Mouse (Mus musculus) forebrain, embryonic 11.5 days (tissue): Measurements from ENCODE around the gene Zfp354b. TPM values are rescaled to one million over a fixed set of nuclear protein-coding genes. Genes with fewer than 3 reads are reported as not detected.

Source experiments
- ATAC-seq: fragments of 200-750 bp; cut with Nextera tagmentation; replicated peaks from 2 replicates; pipeline ENCODE4 v1.8.0; 2017; ENCODE audit warnings: moderate TSS enrichment; ENCODE audit not compliant: low FRiP score
- DNase-seq: peaks from one replicate; pipeline ENCODE4 v3.0.0-alpha.2; 2017; ENCODE audit warnings: low spot score
- H3K27ac ChIP-seq: fragments of 300-500 bp; sonication (generic); 2 replicates; pipeline ENCODE4 v1.5.1; 2014; ENCODE audit warnings: low read depth, low read length
- H3K27me3 ChIP-seq: fragments of 300-500 bp; sonication (generic); 2 replicates; pipeline ENCODE4 v1.6.1; 2014; ENCODE audit warnings: mild to moderate bottlenecking, low read length, mixed read lengths; ENCODE audit not compliant: control insufficient read depth, insufficient read depth
- H3K36me3 ChIP-seq: fragments of 300-500 bp; sonication (generic); 2 replicates; pipeline ENCODE4 v1.6.1; 2014; ENCODE audit warnings: mild to moderate bottlenecking, low read length, moderate library complexity, mixed read lengths; ENCODE audit not compliant: control insufficient read depth, insufficient read depth
- H3K4me1 ChIP-seq: fragments of 300-500 bp; sonication (generic); replicated peaks from 2 replicates; pipeline ENCODE4 v1.6.1; 2014; ENCODE audit warnings: low read length, mixed read lengths; ENCODE audit not compliant: control insufficient read depth, insufficient read depth
- H3K4me2 ChIP-seq: fragments of 300-500 bp; sonication (generic); 2 replicates; pipeline ENCODE4 v1.6.1; 2014; ENCODE audit warnings: low read depth, mild to moderate bottlenecking, low read length, moderate library complexity, mixed read lengths; ENCODE audit not compliant: severe bottlenecking
- H3K4me3 ChIP-seq: fragments of 300-500 bp; sonication (generic); 2 replicates; pipeline ENCODE4 v1.5.1; 2014; ENCODE audit warnings: low read depth, low read length
- H3K9ac ChIP-seq: fragments of 300-500 bp; sonication (generic); 2 replicates; pipeline ENCODE4 v1.6.1; 2014; ENCODE audit warnings: low read length
- H3K9me3 ChIP-seq: fragments of 300-500 bp; sonication (generic); 2 replicates; pipeline ENCODE4 v1.6.1; 2016; ENCODE audit warnings: low read length, mixed read lengths; ENCODE audit not compliant: control insufficient read depth
- whole genome bisulfite sequencing: fragments of 180-500 bp; shearing (Covaris S2); extraction: QIAGEN DNeasy Blood & Tissue Kit; methylation state at CpG from one replicate; pipeline ENCODE4 v1.1.7; 2014; 5-methylcytosine and 5-hydroxymethylcytosine counted together
- polyA plus RNA-seq: library from polyadenylated mRNA; unstranded; fragments of >200 nt; fragmentation: Nextera tagmentation; extraction: Ambion mirVana; gene quantifications from 2 replicates; pipeline ENCODE4 v1.2.1, GENCODE M21; 2014

Zfp354b gene
- 1.0 and 1.9 TPM in 2 replicates for polyA plus RNA-seq

DNA sequence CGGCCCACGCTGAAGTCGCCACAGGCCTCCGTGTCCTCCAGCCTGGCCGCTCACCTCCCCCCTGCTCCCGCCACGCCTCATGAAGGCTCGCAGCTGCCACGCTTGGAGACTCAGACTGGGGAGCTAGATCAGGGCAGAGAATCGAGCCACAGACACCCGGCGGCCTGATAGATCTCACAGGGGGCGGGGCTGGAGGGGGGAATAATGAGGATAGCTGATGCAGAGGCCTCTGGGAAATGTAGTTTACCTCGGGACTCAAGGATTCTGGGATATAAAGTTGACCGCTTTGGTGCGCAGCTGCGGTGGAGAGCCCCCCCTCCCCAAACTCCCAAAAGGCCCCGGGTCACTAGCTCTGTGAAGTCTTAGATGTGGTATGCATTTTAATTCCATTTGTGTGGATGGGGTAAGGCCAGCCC lies at the start of gene Zfp354b:
Gene Zfp354b, minus strand, starts transcription at position 183 of the 416 bp plus-strand sequence.
- H3K27ac ChIP-seq, result no peak within 1 kb of the TSS; the same call in 1 of the 2 replicates
- H3K36me3 ChIP-seq, result no peaks in the 10 kb centered on the region
- peaks cover 5% of the 10 kb centered on the region; the same call in 1 of the 2 replicates for H3K27me3 ChIP-seq
- H3K4me2 ChIP-seq, result peak within 1 kb of the TSS; percentile 93
- H3K9me3 ChIP-seq, result no peaks in the 10 kb centered on the region
- H3K4me1 ChIP-seq, result peaks cover 5% of the 10 kb centered on the region
- peak within 1 kb of the TSS; percentile 57 for H3K4me3 ChIP-seq
- under 1% methylated on average over 18 of the region's 18 CpGs for WGBS
- DNase-seq, result peak; percentile 93
- peak; percentile 97 for ATAC-seq
- H3K9ac ChIP-seq, result peak within 1 kb of the TSS; percentile 64

DNA sequence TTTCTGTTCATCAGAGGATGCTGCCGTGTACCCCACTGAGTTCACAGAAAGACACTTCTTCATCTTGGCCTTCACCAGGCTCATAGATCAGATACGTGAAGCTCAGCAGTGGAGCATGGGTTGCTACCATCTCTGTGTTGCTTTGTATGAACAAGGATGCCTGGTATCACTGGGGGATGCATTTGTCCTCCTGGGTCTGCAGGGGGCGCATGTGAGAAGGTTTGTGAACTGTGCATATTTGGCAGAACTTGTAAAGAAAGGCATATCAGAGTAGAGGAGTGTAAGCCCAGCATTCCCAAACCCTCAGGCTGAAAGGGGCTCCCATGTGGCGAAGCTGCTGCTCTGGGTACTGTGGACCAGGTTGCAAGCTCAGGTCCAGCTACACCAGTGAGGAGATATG lies 45.8 kb upstream of the Zfp354b start:
- H3K4me1 ChIP-seq, result no peaks in the 10 kb centered on the region
- no peaks in the 10 kb centered on the region for H3K27me3 ChIP-seq
- no peak overlapping the region for H3K4me3 ChIP-seq
- H3K9ac ChIP-seq, result no peak overlapping the region
- 77% methylated on average over 4 of the region's 4 CpGs for WGBS
- no peak overlapping the region for H3K27ac ChIP-seq
- ATAC-seq (no peak), DNase-seq (no peak)
- H3K9me3 ChIP-seq, result no peaks in the 10 kb centered on the region
- no peak overlapping the region for H3K4me2 ChIP-seq
- no peaks in the 10 kb centered on the region for H3K36me3 ChIP-seq

DNA sequence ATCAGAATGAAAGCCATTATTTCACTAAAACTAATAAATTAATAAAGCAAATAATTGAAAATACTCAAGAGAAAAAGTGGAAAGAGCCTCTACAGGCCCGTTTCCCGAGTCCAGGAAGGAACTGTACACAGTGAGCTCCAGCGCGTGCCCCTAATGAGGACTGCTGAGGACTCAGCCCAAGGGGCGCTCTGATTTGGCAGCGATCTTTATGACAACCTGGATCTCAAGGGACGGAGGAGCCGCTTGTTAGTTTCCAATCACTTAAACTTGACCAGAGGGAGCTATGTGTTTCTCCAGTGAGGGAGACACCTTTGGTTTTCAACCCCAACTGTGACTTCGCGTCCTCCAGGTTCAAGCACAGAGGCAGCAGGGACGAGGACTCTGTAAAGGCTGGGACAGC lies 34.8 kb upstream of the Zfp354b start, which contains the start of gene Olfr1378:
Gene Olfr1378, plus strand, starts transcription at position 301 of the 400 bp plus-strand sequence.
- no peak for ATAC-seq

DNA sequence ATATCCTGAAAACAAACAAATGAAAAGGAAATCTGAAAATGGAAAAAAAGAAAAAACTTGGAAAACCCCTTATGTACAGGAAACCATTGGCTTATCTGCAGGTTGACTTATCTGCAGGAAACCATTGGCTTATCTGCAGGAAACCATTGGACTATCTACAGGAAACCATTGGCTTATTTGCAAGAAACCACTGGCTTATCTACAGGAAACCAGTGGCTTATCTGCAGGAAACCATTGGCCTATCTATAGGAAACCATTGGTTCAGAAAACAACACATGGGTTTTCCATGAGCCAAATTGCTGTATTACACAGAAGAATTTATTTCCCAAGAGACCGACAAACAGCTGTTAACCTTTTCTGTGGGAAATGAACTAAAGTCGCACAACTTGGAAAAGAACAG lies 33.5 kb upstream of the Zfp354b start:
- Histone ChIP-seq H3K27me3 (no peaks in the 10 kb centered on the region), H3K9me3 (no peaks in the 10 kb centered on the region), H3K27ac (no peak overlapping the region), H3K36me3 (no peaks in the 10 kb centered on the region), H3K4me1 (no peaks in the 10 kb centered on the region), H3K9ac (no peak overlapping the region), H3K4me3 (no peak overlapping the region), H3K4me2 (no peak overlapping the region)
- ATAC-seq (no peak), DNase-seq (no peak)
- WGBS, result 84% methylated on average over 2 of the region's 2 CpGs

More for the DNA sequence above, 34.8 kb upstream of the Zfp354b start, which contains the start of gene Olfr1378:
- Histone ChIP-seq H3K9ac (no peak within 1 kb of the TSS), H3K27ac (no peak within 1 kb of the TSS), H3K9me3 (no peaks in the 10 kb centered on the region), H3K4me1 (no peaks in the 10 kb centered on the region), H3K36me3 (no peaks in the 10 kb centered on the region), H3K4me2 (no peak within 1 kb of the TSS), H3K4me3 (no peak within 1 kb of the TSS), H3K27me3 (no peaks in the 10 kb centered on the region)
- DNase-seq, result no peak
- 91% methylated on average over 11 of the region's 11 CpGs for WGBS

DNA sequence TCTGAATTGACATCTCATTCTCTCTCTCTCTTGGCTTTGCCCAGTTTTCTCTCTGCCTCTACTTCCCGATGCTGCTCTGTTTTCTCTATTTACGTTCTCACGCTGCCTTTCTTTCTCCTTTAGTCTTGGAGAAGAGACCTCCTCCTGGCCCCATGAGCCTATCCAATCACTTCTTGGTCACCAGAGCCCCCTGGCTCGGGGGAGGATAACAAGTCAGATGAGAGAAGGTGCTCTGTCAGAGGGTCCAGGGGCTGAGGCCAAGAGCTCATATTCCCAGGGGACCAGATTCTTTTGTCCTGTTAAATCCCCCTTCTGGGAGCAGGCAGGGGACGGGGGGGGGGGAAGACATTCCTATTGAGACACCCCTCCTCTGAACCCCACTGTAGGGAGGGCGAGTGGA lies 22.2 kb upstream of the Zfp354b start, which contains the start of gene Prop1:
Gene Prop1, minus strand, starts transcription at position 101 of the 400 bp plus-strand sequence.
- no peaks in the 10 kb centered on the region for H3K4me1 ChIP-seq
- ATAC-seq, result no peak
- WGBS, result 76% methylated on average over 6 of the region's 6 CpGs
- no peak for DNase-seq
- H3K9me3 ChIP-seq, result no peaks in the 10 kb centered on the region
- no peak within 1 kb of the TSS for H3K4me3 ChIP-seq
- no peaks in the 10 kb centered on the region for H3K36me3 ChIP-seq
- H3K27ac ChIP-seq, result no peak within 1 kb of the TSS
- H3K27me3 ChIP-seq, result no peaks in the 10 kb centered on the region
- H3K4me2 ChIP-seq, result no peak within 1 kb of the TSS
- no peak within 1 kb of the TSS for H3K9ac ChIP-seq

DNA sequence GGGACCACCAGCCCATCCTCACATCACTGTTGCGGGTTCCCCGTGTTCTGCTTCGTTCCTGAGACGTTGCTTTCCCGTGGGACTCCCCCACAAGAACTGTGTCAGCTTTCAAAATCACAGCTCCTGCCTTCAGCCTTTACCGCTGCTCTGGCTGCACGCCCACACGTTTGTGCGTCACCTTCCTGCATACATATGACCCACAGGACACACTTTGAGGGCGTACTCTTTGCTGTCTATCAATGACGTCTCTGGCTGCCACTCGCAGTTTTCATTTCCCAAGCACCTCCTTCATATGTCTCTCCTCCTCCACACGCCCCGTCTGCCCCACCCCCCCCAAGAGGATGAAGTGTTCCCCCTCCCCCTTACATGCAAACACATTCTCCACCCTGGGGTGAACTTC lies 20.9 kb upstream of the Zfp354b start:
- Histone ChIP-seq H3K9me3 (no peaks in the 10 kb centered on the region), H3K4me3 (no peak overlapping the region), H3K27ac (no peak overlapping the region), H3K9ac (no peak overlapping the region), H3K27me3 (no peaks in the 10 kb centered on the region), H3K4me2 (no peak overlapping the region), H3K4me1 (no peaks in the 10 kb centered on the region), H3K36me3 (no peaks in the 10 kb centered on the region)
- WGBS, result 84% methylated on average over 14 of the region's 14 CpGs
- no peak for DNase-seq
- no peak for ATAC-seq

DNA sequence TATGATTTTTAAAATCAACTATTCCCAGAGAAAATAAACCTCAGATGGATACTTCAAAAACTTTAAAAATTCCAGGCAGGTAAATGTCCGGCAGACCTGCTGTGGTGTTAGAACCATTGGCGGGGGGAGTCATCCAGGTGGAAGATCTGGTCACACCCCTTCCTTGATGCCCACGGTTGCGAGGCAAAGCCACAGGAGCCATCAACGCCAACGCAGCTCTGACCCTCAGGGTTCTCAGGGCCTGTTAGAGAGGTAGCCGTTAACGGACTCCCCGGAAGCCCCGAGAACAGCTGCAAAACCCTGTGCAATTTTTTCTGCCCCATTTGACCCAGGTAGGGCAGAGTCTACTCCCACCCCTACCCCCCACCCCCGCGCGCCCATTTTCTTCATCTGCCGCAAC lies 12.1 kb upstream of the Zfp354b start, which contains the start of gene 4933414I15Rik:
Gene 4933414I15Rik, minus strand, starts transcription at position 260 of the 400 bp plus-strand sequence.
- Histone ChIP-seq H3K4me1 (no peaks in the 10 kb centered on the region), H3K36me3 (no peaks in the 10 kb centered on the region), H3K4me3 (no peak within 1 kb of the TSS), H3K9ac (no peak within 1 kb of the TSS), H3K9me3 (no peaks in the 10 kb centered on the region), H3K27me3 (no peaks in the 10 kb centered on the region), H3K4me2 (no peak within 1 kb of the TSS), H3K27ac (no peak within 1 kb of the TSS)
- DNase-seq, result no peak
- WGBS, result 81% methylated on average over 14 of the region's 14 CpGs
- ATAC-seq, result no peak

DNA sequence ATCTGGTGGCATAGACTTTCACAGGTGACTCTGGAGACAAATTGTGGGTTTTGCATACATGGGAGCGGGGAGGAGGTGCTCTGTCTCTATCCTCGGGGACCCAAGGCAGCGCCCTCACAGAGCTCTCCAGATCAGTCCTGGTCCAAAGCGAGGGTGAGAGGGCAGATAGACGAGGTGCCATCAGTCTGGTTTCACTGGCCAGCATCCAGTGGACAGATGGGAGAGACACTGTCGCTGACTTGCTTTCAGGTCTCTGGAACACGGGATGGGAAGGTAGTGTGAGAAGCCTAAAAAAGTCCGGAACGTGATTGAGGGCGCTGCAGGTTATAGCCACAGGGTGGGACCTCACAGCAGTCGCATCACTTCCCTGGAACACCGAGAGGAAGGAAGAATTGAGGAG lies 11.0 kb upstream of the Zfp354b start:
- H3K27ac ChIP-seq, result no peak overlapping the region
- H3K27me3 ChIP-seq, result no peaks in the 10 kb centered on the region
- ATAC-seq (no peak), DNase-seq (no peak)
- no peak overlapping the region for H3K4me2 ChIP-seq
- no peaks in the 10 kb centered on the region for H3K36me3 ChIP-seq
- WGBS, result 81% methylated on average over 12 of the region's 12 CpGs
- H3K9me3 ChIP-seq, result no peaks in the 10 kb centered on the region
- no peak overlapping the region for H3K9ac ChIP-seq
- H3K4me3 ChIP-seq, result no peak overlapping the region
- no peaks in the 10 kb centered on the region for H3K4me1 ChIP-seq
